Mouse (Mus musculus) ES-Bruce4 (cell line): ENCODE measurements at regions not wholly inside any gene's neighbourhood (a gene's known extent, or its start where the extent isn't known, plus 50 kb on each side); places are given as distances from the start of the nearest gene placed in this dataset.

ENCODE experiments used
- CTCF ChIP-seq: IDR thresholded peaks from one replicate; pipeline ENCODE4 v1.8.1; 2011; ENCODE audit warnings: low read depth, low read length
- POLR2A ChIP-seq: IDR thresholded peaks from one replicate; pipeline ENCODE4 v1.8.1; 2011; ENCODE audit warnings: low read length; ENCODE audit not compliant: insufficient read depth

DNA sequence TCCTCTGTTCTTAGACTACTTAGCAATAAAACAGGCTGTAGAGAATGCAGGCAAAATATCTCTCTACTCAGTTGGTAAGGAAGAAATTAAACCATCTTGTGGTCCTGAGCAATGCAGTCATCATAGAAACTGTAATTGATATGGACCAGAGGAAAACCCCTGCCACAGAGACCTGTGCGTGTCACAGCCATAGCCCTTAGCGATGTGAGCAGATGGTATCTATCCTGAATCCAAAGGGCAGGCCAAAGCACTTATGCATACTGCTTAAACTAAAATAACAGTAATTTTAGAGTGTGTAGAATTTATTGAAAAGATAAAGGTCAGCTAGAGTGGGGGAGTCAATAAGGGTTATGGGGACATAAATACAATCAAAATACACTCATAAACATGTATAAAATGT lies 212.0 kb downstream of the Kcnrg start:
- no peak for TF ChIP-seq POLR2A
- TF ChIP-seq CTCF: no peak
